Mouse (Mus musculus) MEL (cell line): Measurements from ENCODE around the gene Tmem239. TPM values are rescaled to one million over a fixed set of nuclear protein-coding genes. Genes with fewer than 3 reads are reported as not detected.
A peak's percentile ranks its signal among the peaks of the same experiment; 100 is the strongest.

Source experiments
- DNase-seq: peaks from one replicate; pipeline ENCODE4 v3.0.0; 2011; ENCODE audit warnings: low read depth, low spot score
- H3K27ac ChIP-seq: 2 replicates; pipeline ENCODE4 v1.5.1; 2012; ENCODE audit warnings: low read depth, mild to moderate bottlenecking, control low read depth, low read length, moderate library complexity; ENCODE audit not compliant: control insufficient read depth
- H3K27me3 ChIP-seq, 2 experiments: fragments of 150-350 bp in 1 of 2; sonication (generic) in 1 of 2; 2 replicates each; pipeline ENCODE4 v1.6.1; 2012; ENCODE audit warnings: low read length in 2 of 2, mild to moderate bottlenecking in 2 of 2, improper control_type of control experiment in 1 of 2, moderate library complexity in 1 of 2; ENCODE audit not compliant: insufficient read depth in 2 of 2, control insufficient read depth in 1 of 2
- H3K36me3 ChIP-seq, 2 experiments: 2 replicates each; pipeline ENCODE4 v1.6.1; 2012 to 2014; ENCODE audit warnings: low read length in 2 of 2, improper control_type of control experiment in 1 of 2, inconsistent platforms in 1 of 2, mild to moderate bottlenecking in 1 of 2; ENCODE audit not compliant: insufficient read depth in 2 of 2, control insufficient read depth in 1 of 2
- H3K4me1 ChIP-seq, 2 experiments: fragments of 150-350 bp in 1 of 2; sonication (generic) in 1 of 2; 2 replicates each; pipeline ENCODE4 v1.6.1; 2012; ENCODE audit warnings: low read length in 2 of 2, improper control_type of control experiment in 1 of 2, mild to moderate bottlenecking in 1 of 2; ENCODE audit not compliant: insufficient read depth in 2 of 2, control insufficient read depth in 1 of 2
- H3K4me3 ChIP-seq, 2 experiments: fragments of 150-350 bp in 1 of 2; sonication (generic) in 1 of 2; 2 replicates each; pipeline ENCODE4 v1.5.1; 2012; ENCODE audit warnings: low read depth in 2 of 2, low read length in 2 of 2, mild to moderate bottlenecking in 2 of 2, moderate library complexity in 2 of 2, control low read depth in 1 of 2, improper control_type of control experiment in 1 of 2; ENCODE audit not compliant: control insufficient read depth in 1 of 2, insufficient read depth in 1 of 2
- H3K79me2 ChIP-seq: 2 replicates; pipeline ENCODE4 v1.6.1; 2012; ENCODE audit warnings: mild to moderate bottlenecking, low read length, moderate library complexity; ENCODE audit not compliant: control insufficient read depth, poor library complexity, insufficient read depth
- H3K9ac ChIP-seq: 2 replicates; pipeline ENCODE4 v1.6.1; 2012; ENCODE audit warnings: low read depth, mild to moderate bottlenecking, control low read depth, low read length, moderate library complexity; ENCODE audit not compliant: control insufficient read depth, poor library complexity, severe bottlenecking
- H3K9me3 ChIP-seq: fragments of 150-350 bp; sonication (generic); replicated peaks from 2 replicates; pipeline ENCODE4 v1.6.1; 2012; ENCODE audit warnings: mild to moderate bottlenecking, low read length, improper control_type of control experiment, moderate library complexity; ENCODE audit not compliant: insufficient read depth
- BHLHE40 ChIP-seq: IDR thresholded peaks from 2 replicates; pipeline ENCODE4 v1.6.1; 2012; ENCODE audit warnings: low read depth, mild to moderate bottlenecking, inconsistent platforms, low read length, improper control_type of control experiment, borderline replicate concordance
- CHD1 ChIP-seq: IDR thresholded peaks from 2 replicates; pipeline ENCODE4 v1.6.1; 2012; ENCODE audit warnings: low read depth, mild to moderate bottlenecking, inconsistent platforms, low read length, improper control_type of control experiment
- CTCF ChIP-seq, 3 experiments: IDR thresholded peaks in 2 of 3; conservative IDR thresholded peaks in 1 of 3; 2 replicates each; pipeline ENCODE4 v1.5.1; 2011 to 2012; ENCODE audit warnings: low read length in 3 of 3, low read depth in 2 of 3, mild to moderate bottlenecking in 2 of 3, improper control_type of control experiment in 1 of 3, inconsistent platforms in 1 of 3, mixed read lengths in 1 of 3, moderate library complexity in 1 of 3; ENCODE audit not compliant: control insufficient read depth in 1 of 3, insufficient read depth in 1 of 3, poor library complexity in 1 of 3, severe bottlenecking in 1 of 3
- E2F4 ChIP-seq: IDR thresholded peaks from 2 replicates; pipeline ENCODE4 v1.6.1; 2011; ENCODE audit warnings: low read depth, low read length, improper control_type of control experiment, borderline replicate concordance
- ELF1 ChIP-seq: IDR thresholded peaks from 2 replicates; pipeline ENCODE4 v1.6.1; 2014; ENCODE audit warnings: low read depth, mild to moderate bottlenecking, inconsistent platforms, low read length, improper control_type of control experiment, moderate library complexity
- GATA1 ChIP-seq: IDR thresholded peaks from 2 replicates; pipeline ENCODE4 v1.6.1; 2011; ENCODE audit warnings: low read depth, low read length, improper control_type of control experiment
- HCFC1 ChIP-seq: IDR thresholded peaks from 2 replicates; pipeline ENCODE4 v1.6.1; 2012; ENCODE audit warnings: low read depth, mild to moderate bottlenecking, inconsistent platforms, low read length, improper control_type of control experiment, moderate library complexity
- KAT2A ChIP-seq: conservative IDR thresholded peaks from 2 replicates; pipeline ENCODE4 v1.6.1; 2012; ENCODE audit warnings: low read depth, low read length, improper control_type of control experiment, inconsistent platforms
- MAFK ChIP-seq: IDR thresholded peaks from 2 replicates; pipeline ENCODE4 v1.6.1; 2011; ENCODE audit warnings: low read depth, mild to moderate bottlenecking, low read length, improper control_type of control experiment, borderline replicate concordance
- MAZ ChIP-seq: IDR thresholded peaks from 2 replicates; pipeline ENCODE4 v1.6.1; 2012; ENCODE audit warnings: low read depth, mild to moderate bottlenecking, inconsistent platforms, low read length, improper control_type of control experiment
- MEF2A ChIP-seq: IDR thresholded peaks from 2 replicates; pipeline ENCODE4 v1.6.1; 2014; ENCODE audit warnings: low read depth, mild to moderate bottlenecking, inconsistent platforms, low read length, improper control_type of control experiment; ENCODE audit not compliant: poor library complexity, insufficient replicate concordance, severe bottlenecking; ENCODE audit errors: extremely low read depth
- MYC ChIP-seq: IDR thresholded peaks from 2 replicates; pipeline ENCODE4 v1.6.1; 2011; ENCODE audit warnings: low read depth, mild to moderate bottlenecking, low read length, improper control_type of control experiment, moderate library complexity
- NELFE ChIP-seq: IDR thresholded peaks from 2 replicates; pipeline ENCODE4 v1.6.1; 2011; ENCODE audit warnings: low read depth, low read length, improper control_type of control experiment
- NRF1 ChIP-seq: IDR thresholded peaks from 2 replicates; pipeline ENCODE4 v1.6.1; 2014; ENCODE audit warnings: low read depth, mild to moderate bottlenecking, inconsistent platforms, low read length, improper control_type of control experiment, moderate library complexity; ENCODE audit not compliant: poor library complexity, insufficient read depth, severe bottlenecking
- POLR2A ChIP-seq, 2 experiments: IDR thresholded peaks; 2 replicates each; pipeline ENCODE4 v1.6.1; 2011 to 2012; ENCODE audit warnings: low read length in 2 of 2, mild to moderate bottlenecking in 2 of 2, control low read depth in 1 of 2, improper control_type of control experiment in 1 of 2, low read depth in 1 of 2, moderate library complexity in 1 of 2; ENCODE audit not compliant: control insufficient read depth in 1 of 2, insufficient read depth in 1 of 2, poor library complexity in 1 of 2
- POLR2AphosphoS2 ChIP-seq: IDR thresholded peaks from 2 replicates; pipeline ENCODE4 v1.6.1; 2011; ENCODE audit warnings: low read length, improper control_type of control experiment
- POLR2AphosphoS5 ChIP-seq: IDR thresholded peaks from 2 replicates; pipeline ENCODE4 v1.6.1; 2012; ENCODE audit warnings: low read depth, borderline replicate concordance, mild to moderate bottlenecking, inconsistent platforms, low read length, moderate library complexity, mixed read lengths
- RAD21 ChIP-seq: IDR thresholded peaks from 2 replicates; pipeline ENCODE4 v1.6.1; 2011; ENCODE audit warnings: mild to moderate bottlenecking, low read depth, low read length, improper control_type of control experiment
- SIN3A ChIP-seq: IDR thresholded peaks from 2 replicates; pipeline ENCODE4 v1.6.1; 2012; ENCODE audit warnings: low read length, improper control_type of control experiment, inconsistent platforms
- SMC3 ChIP-seq: IDR thresholded peaks from 2 replicates; pipeline ENCODE4 v1.6.1; 2011; ENCODE audit warnings: low read depth, low read length, improper control_type of control experiment
- TAL1 ChIP-seq: IDR thresholded peaks from 2 replicates; pipeline ENCODE4 v1.6.1; 2012; ENCODE audit warnings: mild to moderate bottlenecking, inconsistent platforms, low read length, moderate library complexity, mixed read lengths
- USF1 ChIP-seq: IDR thresholded peaks from 2 replicates; pipeline ENCODE4 v1.6.1; 2014; ENCODE audit warnings: low read depth, mild to moderate bottlenecking, inconsistent platforms, low read length, improper control_type of control experiment, moderate library complexity
- USF2 ChIP-seq, 2 experiments: IDR thresholded peaks; 2 replicates each; pipeline ENCODE4 v1.6.1; 2011 to 2012; ENCODE audit warnings: improper control_type of control experiment in 2 of 2, low read length in 2 of 2, borderline replicate concordance in 1 of 2, inconsistent platforms in 1 of 2, low read depth in 1 of 2, mild to moderate bottlenecking in 1 of 2; ENCODE audit not compliant: insufficient read depth in 1 of 2
- ZC3H11A ChIP-seq: IDR thresholded peaks from 2 replicates; pipeline ENCODE4 v1.6.1; 2012; ENCODE audit warnings: low read depth, mild to moderate bottlenecking, inconsistent platforms, low read length, improper control_type of control experiment
- ZKSCAN1 ChIP-seq: IDR thresholded peaks from 2 replicates; pipeline ENCODE4 v1.6.1; 2012; ENCODE audit warnings: low read depth, mild to moderate bottlenecking, inconsistent platforms, low read length, improper control_type of control experiment, moderate library complexity
- ZMIZ1 ChIP-seq: IDR thresholded peaks from 2 replicates; pipeline ENCODE4 v1.6.1; 2012; ENCODE audit warnings: low read depth, mild to moderate bottlenecking, inconsistent platforms, low read length, improper control_type of control experiment, moderate library complexity
- polyA plus RNA-seq, 2 experiments: library from polyadenylated mRNA; stranded (reverse) in 1 of 2; unstranded in 1 of 2; fragments of >175 nt in 1 of 2; fragments of >200 nt in 1 of 2; gene quantifications; 2 replicates each; pipeline versions ENCODE4 v1.2.1 to v1.2.4; 2012; ENCODE audit warnings: low replicate concordance in 2 of 2, low read depth in 1 of 2; ENCODE audit not compliant: insufficient read length in 2 of 2, insufficient read depth in 1 of 2, missing spikeins in 1 of 2
- total RNA-seq: library from RNA; depleted of rRNA; stranded (reverse); fragments of 300-350 nt; gene quantifications from 2 replicates; pipeline ENCODE4 v1.2.3, GENCODE M21; 2012

Gene Tmem239
- total and polyA plus RNA-seq, 3 experiments = 0.11 TPM; not detected in 2

DNA sequence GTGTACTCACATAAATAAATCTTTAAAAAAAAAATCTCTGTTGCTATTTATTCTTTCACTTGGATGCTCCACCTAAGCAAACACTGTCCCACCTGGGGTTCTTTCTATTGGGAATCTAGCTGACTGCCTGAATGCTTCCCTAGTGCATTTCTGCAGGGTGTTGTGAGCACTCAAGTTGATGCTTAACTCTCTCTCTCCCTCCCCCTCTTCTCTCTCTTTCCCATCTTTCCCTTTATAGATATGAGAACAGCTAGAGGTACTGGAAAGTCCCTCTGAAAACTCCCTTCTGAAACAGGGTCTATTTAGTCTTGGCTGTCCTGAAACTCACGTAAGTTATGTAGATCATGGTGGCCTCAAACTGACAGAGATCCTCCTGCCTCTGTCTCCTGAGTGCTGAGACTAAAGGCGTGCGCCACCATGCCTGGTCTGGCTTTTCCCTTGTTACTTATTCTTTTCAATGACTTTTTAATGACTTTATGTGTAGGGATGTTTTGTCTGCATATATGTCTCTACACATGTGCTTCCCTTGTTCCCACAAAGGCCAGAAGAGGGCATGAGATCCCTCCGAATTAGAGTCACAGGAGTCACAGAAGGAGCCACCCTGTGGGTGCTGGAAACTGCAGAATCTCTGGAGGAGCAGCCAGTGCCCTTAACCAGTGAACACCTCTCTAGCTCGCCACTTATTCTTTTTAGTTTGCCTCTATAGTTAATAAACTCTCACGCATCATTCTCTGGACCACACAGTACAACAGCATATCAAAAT lies 8.0 kb downstream of the Tmem239 start:
- no peaks in the 10 kb centered on the region for H3K27me3 ChIP-seq
- no peaks in the 10 kb centered on the region for H3K79me2 ChIP-seq
- DNase-seq = peak; percentile 47
- peaks cover 0 to 21% of the 10 kb centered on the region in 2 experiments; a peak in 3 of 4 replicates for H3K36me3 ChIP-seq
- H3K4me3 ChIP-seq = no peak overlapping the region
- no peak overlapping the region for H3K27ac ChIP-seq
- H3K9me3 ChIP-seq = no peaks in the 10 kb centered on the region
- no peak overlapping the region for H3K9ac ChIP-seq
- TF ChIP-seq TAL1 (no peak), ZKSCAN1 (no peak), MYC (no peak), POLR2A (IDR thresholded peaks at IDR 0.05; ENCODE audit: control insufficient read depth in 1 of 2, insufficient read depth in 1 of 2, low read depth in 1 of 2, low read length in 2 of 2, poor library complexity in 1 of 2) (no peak), MAFK (no peak), USF1 (no peak), HCFC1 (no peak), RAD21 (peak; percentile 51), NELFE (no peak), CTCF (IDR thresholded peaks at IDR 0.05 in 2 of 3, conservative IDR thresholded peaks at IDR 0.05 in 1 of 3; ENCODE audit: control insufficient read depth in 1 of 3, insufficient read depth in 1 of 3, low read depth in 2 of 3, low read length in 3 of 3, poor library complexity in 1 of 3, severe bottlenecking in 1 of 3) (peak; percentile 23 to 56 (median 40); a peak in 5 of 6 replicates), SMC3 (peak; percentile 56), GATA1 (no peak), MAZ (no peak), NRF1 (no peak), KAT2A (no peak)
- H3K4me1 ChIP-seq = peaks cover 12 to 15% of the 10 kb centered on the region in 2 experiments

DNA sequence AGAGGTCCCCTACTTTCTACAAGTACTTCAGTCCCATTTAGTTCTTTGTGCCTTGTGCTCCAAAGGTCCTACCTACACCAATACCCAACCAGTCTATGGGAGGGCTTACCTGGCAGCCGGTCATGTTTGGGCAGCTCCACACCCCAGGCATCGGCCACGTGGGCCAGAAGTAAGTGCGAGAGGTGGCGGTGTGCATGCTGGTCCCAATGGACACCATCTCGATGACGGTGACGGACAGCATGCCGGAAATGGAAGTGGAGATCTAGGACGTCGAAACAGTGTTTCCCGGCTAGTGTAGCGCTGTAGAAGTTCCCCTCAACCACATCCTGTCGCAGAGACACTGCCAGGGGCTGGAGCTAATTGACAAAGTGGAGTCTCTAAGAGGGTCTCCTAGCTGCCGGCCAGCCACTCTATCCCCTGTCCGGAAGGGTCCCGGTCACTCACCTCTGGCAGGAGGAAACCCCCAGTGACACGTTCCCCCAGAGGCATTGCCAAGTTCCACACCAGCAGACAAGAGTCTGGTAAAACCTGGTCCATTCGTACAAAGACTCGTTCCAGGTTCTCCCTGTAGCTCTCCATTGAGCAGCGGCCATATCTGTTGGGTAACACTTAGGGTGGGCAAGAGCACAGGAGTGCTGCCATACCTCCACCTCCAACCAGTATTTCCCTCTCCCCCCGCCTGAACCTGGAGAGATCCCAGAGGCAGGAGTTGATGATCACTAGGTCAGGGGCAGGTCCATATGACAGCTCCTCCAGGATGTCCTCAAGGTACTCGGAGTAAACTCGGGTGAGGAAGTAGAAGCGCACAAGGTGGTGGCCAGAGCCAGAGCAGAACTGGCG lies 15.7 kb downstream of the Tmem239 start:
- no peak for DNase-seq
- no peak overlapping the region for H3K27ac ChIP-seq
- no peak overlapping the region for H3K4me3 ChIP-seq
- H3K4me1 ChIP-seq = peaks cover 10 to 16% of the 10 kb centered on the region in 2 experiments
- no peaks in the 10 kb centered on the region for H3K27me3 ChIP-seq
- no peaks in the 10 kb centered on the region for H3K9me3 ChIP-seq
- TF ChIP-seq ZC3H11A (no peak), ZMIZ1 (no peak), POLR2AphosphoS2 (no peak), BHLHE40 (no peak), HCFC1 (no peak), CHD1 (no peak), MEF2A (no peak), KAT2A (no peak), POLR2AphosphoS5 (no peak), MYC (no peak), ELF1 (no peak), MAZ (no peak), E2F4 (no peak), SMC3 (no peak), SIN3A (no peak), USF2 (IDR thresholded peaks at IDR 0.05; ENCODE audit: borderline replicate concordance in 1 of 2, insufficient read depth in 1 of 2, low read depth in 1 of 2, low read length in 2 of 2) (no peak)
- peaks cover 32% of the 10 kb centered on the region for H3K79me2 ChIP-seq
- H3K36me3 ChIP-seq = peaks cover 0 to 17% of the 10 kb centered on the region in 2 experiments; a peak in 3 of 4 replicates
- no peak overlapping the region for H3K9ac ChIP-seq
